Mouse (Mus musculus): ENCODE measurements around the gene Slc25a34.

GRCm38 (mm10) chr4:141649244-141649643, 25.6 kb upstream of the Slc25a34 start:
- no peak for TF ChIP-seq CTCF (IDR thresholded peaks at IDR 0.05; ENCODE audit: control insufficient read depth, insufficient read depth, low read length)
- no peak for TF ChIP-seq POLR2A (IDR thresholded peaks at IDR 0.05; ENCODE audit: borderline replicate concordance, control insufficient read depth, low read depth, low read length)

Measured in bone marrow, adult 2 months (tissue).